Mouse (Mus musculus): Measurements from ENCODE around the gene Gtf2f1. TPM values are rescaled to one million over a fixed set of nuclear protein-coding genes. Genes with fewer than 3 reads are reported as not detected.
"Not testable (repeated sequence)": the region's sequence is repeated elsewhere in the genome, so short reads cannot be mapped to it uniquely, and the experiment has no call there.

Gtf2f1 gene
- polyA plus RNA-seq (2017; shearing (Covaris generic)): 10 to 100 TPM; 63.3 to 89.3 TPM

DNA sequence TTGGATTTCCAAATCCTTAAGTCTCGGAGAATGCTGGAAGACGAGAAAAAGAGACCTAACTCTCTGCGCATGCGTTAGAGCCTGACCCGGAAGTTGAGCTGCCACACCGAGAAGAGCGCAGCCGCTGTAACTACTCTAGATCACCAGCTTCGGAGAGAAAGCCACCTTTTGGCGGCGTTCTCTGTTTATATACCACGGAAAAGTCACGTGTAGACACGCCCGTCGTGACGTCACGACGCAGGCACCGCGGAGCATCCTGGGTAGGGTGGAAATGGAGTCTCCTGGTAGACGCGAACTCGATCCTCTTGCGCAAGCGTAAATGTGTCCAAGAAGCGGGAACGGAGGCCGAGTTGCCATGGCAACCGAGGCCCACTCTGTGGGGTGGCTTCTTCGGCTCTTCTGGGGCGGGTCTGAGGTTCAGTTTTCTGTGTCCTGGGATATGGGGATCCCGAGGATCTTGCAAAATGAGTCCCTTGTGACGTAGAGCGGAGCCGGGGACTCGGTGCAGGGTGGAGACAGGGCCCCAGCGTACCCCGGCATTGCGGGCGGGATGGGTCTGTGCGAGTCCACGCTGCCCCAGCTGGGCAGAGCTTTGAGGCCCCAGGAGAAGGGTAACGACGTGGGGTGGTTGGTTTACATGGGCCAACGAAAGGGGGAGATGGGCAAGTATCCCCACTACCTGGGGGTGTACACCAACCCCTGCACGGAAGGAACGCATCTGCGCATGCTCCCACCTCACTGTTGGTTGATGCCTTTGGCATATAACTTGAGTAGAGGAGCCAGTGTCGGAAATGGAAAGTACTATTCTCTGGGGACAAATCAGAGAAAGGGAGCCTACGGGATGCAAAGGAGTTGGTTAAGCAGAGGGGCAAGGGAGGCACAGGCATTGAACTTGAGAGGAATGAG, at the start of gene Gtf2f1, which contains the start of gene Gm17949:
TSS of gene Gtf2f1 (minus strand) at position 53 of the 906 bp plus-strand sequence.
TSS of gene Gm17949 (plus strand) at position 234 of the 906 bp plus-strand sequence.
- peak; percentile 91 for ATAC-seq

DNA sequence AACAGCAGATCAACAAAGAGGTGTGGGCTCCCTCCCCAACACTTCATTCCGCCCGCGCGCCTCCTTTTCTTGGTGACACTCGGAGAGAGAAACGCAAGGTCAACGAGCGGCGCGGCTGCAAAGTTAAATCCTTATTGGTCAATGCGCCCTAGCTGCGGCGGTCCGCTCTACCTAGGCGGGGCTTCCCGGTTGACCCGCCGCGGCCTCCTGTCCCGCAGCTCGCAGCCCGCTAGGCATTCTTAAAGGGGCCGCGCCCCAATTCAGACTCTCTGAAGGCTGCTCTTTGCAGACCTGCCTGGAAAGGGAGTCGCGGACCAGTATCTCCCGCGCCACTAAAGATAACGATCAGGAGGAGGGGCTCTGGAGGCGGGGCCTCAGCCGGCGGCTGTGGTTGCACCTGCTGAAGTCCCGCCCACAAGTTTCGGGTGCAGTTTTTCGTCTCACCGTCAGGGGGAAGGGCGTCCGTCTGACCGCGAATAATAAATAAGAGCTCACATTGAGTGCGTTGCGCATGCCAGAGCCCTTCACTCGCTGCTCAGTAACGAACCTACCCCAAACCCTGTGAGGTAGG, 49.2 kb upstream of the Gtf2f1 start:
- ATAC-seq: peak; percentile 79

DNA sequence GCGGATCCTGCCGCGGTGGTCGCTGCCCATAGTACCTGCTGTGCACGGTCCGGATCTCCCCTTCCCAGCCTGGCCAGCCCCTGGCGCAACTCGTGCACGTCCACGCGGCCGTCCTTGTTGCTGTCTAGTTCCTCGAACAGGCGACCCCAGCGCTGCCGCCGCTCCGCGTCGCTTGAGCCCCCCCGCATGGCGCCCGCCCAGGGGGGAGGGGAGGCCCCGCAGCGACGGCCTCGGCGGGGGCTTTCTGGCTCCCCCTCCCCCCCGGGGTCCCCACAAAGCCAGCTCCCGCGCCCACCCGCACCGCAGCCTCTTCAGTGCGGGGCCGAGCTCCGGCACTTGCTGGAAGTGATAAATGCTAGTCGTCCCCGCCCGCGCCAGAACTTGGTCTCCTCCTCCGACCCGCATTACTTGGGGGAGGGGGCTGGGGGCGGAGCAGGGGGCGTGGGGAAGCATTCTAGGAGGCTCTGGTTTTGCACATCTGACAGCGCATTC, 48.4 kb upstream of the Gtf2f1 start, which contains the start of gene Slc25a23:
TSS of gene Slc25a23 (minus strand) at position 378 of the 492 bp plus-strand sequence.
- ATAC-seq: no peak

DNA sequence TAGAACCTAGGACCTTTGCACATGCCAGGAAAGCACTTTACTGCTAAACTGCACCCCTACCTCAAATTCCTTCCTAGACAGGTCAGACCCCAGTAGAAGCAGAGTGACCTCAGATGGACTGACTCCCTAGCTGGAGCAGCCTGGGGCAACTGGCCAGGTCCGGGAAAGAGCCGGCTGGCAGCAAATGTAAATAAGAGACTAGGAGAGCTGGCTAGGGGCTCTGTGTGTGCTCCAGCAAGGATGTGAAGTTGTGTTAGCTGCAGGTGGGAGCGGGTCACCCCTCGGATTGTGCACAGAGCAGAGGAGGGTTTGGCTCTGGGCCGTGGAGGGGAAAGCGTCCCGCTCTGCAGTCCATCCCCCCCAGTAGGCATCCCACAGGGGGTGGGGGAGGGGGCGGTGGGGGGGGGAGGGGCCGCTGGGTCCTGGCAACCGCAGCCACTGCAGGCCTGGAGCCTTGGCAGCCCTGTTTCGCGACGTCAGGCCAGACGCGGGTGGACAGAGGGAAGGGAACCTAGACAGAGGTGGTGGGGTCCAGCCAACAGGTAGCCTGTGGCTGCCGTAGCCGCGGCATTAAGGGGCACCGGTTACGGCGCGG, 47.9 kb upstream of the Gtf2f1 start, which contains the start of gene Crb3:
TSS of gene Crb3 (plus strand) at position 215 of the 595 bp plus-strand sequence.
- ATAC-seq: no peak

DNA sequence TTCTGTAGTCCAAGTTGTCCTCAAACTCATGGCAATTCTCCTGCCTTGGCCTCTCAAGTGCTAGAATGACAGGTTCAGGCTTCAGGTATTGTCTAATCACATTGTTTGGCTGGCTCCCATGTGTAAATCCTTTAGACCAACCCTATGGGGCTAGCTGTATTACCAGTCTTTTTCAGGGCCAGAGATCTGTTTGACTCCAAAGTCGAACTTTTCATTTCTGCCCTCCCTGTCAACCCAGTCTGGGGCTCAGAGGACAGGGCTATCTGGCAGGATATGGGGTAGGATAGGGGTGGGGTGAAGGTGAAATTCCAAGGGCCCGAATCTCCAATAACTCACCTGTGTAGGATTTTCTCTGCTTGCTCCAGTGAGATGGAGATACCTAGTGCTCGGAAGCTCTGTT, 45.2 kb upstream of the Gtf2f1 start:
- ATAC-seq: no peak

DNA sequence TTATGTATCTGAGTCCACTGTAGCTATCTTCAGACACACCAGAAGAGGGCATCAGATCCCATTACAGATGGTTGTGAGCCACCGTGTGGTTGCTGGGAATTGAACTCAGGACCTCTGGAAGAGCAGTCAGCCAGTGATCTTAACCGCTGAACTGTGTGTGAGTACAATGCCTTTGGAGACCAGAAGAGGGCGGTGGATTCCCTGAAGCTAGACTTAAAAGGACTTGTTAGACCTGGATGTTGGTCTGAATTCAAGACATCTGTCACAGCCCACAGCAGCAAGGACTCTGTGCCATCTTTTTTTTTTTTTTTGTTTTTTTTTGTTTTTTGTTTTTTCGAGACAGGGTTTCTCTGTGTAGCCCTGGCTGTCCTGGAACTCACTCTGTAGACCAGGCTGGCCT, 40.6 kb upstream of the Gtf2f1 start:
- ATAC-seq: not testable (repeated sequence)

- no peak for ATAC-seq
Observed at GRCm38 (mm10) chr17:57048816-57049215, 37.7 kb upstream of the Gtf2f1 start.

DNA sequence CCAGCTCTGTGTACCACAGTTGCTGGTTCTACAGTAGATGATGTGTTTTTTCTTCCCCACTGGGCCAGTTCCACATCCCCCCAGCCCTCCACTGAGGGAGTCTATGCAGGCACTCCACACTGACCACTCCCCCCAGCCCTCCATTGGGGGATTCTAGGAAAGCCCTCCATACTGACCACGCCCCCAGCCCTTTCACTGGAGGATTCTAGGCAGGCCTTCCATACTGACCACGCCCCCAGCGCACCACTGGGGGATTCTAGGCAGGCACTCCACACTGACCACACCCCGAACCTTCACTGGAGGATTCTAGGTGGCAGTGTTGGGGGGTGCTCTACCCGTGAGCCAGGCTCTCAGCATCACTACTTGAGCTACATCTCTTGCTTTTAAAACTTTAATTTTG, 36.3 kb upstream of the Gtf2f1 start:
- ATAC-seq: no peak

GRCm38 (mm10) chr17:57041554-57041953, 30.5 kb upstream of the Gtf2f1 start, which contains the start of gene Slc25a41:
Slc25a41 (minus strand) TSS chr17:57041654.
- ATAC-seq: no peak

- ATAC-seq: no peak
Observed at GRCm38 (mm10) chr17:57038978-57039377, 27.9 kb upstream of the Gtf2f1 start.

DNA sequence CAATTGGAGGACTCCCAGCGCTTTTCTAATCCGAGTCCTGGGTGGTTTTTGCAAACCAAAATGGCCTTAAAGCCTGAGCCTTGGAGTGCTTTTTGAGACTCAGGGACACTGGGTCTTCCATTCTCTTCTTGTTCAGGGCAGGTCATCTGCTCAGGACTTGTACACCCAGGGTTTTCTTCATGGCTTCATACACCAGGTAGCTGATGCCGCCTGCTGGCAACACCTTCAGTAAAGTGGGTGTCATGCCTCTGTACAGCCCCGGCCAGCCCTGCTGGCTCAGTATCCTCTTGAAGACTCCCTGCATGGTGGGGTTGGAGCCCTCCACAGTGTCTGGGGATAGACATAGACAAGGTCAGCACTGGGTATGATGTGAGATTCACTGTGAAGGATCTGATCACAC, 21.8 kb upstream of the Gtf2f1 start:
- ATAC-seq: no peak

GRCm38 (mm10) chr17:57031661-57032420, 20.8 kb upstream of the Gtf2f1 start:
- ATAC-seq: peak; percentile 86

GRCm38 (mm10) chr17:57030931-57031660, 20.0 kb upstream of the Gtf2f1 start, which contains the start of gene Khsrp:
Khsrp (minus strand) TSS chr17:57031522.
- ATAC-seq: no peak

DNA sequence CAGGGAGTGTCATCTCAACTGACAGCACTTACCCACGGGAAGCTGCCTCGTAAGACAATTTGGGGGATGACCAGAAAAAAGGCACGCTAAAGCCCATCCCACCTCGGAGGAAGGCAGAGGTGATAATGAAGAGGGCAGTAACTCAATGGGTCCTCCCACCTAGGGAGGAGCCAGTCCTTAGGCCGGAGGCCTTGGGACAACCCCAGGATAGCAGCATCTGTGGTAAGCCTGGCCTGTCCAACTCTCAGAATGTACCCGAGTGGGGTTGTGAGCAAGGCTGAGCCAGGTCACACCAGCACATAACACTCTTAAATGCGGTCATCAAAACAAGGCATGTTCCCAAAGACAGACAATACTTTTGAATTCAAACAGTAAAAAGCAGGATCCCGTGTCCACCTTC, 18.6 kb upstream of the Gtf2f1 start:
- ATAC-seq: no peak

DNA sequence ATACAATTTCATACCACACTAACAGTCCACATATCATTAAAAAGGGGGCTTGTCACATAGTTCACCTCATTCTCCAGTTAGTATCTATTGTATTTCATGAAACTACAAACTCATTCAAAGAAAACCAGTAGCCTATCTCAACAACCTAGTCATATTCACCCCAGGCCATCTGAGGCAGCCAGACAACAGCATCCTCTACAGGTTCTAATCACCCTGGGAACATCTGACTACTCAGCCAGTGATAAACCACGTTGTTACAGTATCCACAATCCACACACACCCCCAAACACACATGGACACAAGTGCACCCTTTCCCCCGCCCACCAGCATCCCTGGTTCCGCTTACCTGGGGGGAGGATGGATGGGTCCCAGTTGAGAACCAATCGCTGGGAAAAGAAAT, 16.4 kb upstream of the Gtf2f1 start:
- no peak for ATAC-seq

- ATAC-seq: no peak
Observed at GRCm38 (mm10) chr17:57020960-57021359, 9.9 kb upstream of the Gtf2f1 start.

GRCm38 (mm10) chr17:57019693-57020092, 8.6 kb upstream of the Gtf2f1 start:
- ATAC-seq: no peak

- no peak for ATAC-seq
Observed at GRCm38 (mm10) chr17:57012245-57012795, 1.2 kb upstream of the Gtf2f1 start.

GRCm38 (mm10) chr17:57010911-57011235, 215 bp downstream of the Gtf2f1 start:
- peak; percentile 37 for ATAC-seq

DNA sequence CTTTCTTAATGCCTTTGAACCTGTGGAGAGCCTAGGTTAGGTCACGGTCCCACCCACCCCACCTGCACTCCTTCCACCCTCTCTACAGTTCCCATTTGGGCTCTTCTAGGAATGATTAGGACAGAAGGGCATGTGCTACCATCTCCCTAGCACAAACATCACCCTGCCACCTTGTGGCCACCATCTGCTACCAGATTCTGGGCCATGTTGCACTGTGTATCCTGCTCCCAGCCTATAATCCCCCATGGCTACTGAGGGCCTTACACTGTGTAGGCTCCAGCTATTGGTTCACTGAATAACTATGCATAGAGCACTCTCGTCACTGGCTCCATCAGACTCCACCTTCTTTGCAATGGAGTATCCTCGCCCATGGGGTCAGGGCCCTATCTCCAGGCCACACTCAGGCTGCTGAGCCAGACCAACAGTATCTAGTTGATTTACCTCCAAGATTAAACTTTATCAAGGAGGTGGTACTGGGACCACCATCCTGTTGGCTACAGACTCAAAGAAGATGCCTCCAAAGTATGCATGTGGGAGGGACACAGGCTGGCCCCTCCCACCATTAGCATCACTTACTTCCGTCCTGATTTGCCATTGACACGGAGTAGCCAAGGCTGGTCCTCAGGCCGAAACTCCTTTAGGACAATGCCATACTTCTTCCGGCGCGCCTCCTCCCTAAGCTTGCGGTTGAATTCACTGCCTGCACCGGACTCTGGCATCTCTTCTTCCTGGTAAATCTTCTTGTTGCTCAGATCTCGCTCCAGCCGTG, 3.8 kb downstream of the Gtf2f1 start:
- ATAC-seq: no peak

Data from activated CD4-positive, CD25-positive, alpha-beta regulatory T cell, adult 4 months (primary cell).